Mouse (Mus musculus) CH12.LX (cell line): ENCODE results near the gene Tmem138. TPM values are rescaled to one million over a fixed set of nuclear protein-coding genes. Genes with fewer than 3 reads are reported as not detected.

Experiments used
- DNase-seq: peaks from one replicate; pipeline ENCODE4 v3.0.0-alpha.2; 2013; ENCODE audit errors: extremely low read depth
- H3K27ac ChIP-seq: 2 replicates; pipeline ENCODE4 v1.5.1; 2012; ENCODE audit warnings: low read depth, mild to moderate bottlenecking, control low read depth, moderate library complexity; ENCODE audit not compliant: insufficient read depth
- H3K27me3 ChIP-seq: replicated peaks from 2 replicates; pipeline ENCODE3; 2012; ENCODE audit warnings: inconsistent platforms
- H3K36me3 ChIP-seq, 2 experiments: replicated peaks in 1 of 2; 2 replicates each; pipeline versions ENCODE3 to v1.6.1; 2012; ENCODE audit warnings: inconsistent platforms in 1 of 2, low read length in 1 of 2, mild to moderate bottlenecking in 1 of 2, mixed read lengths in 1 of 2, moderate library complexity in 1 of 2; ENCODE audit not compliant: control insufficient read depth in 1 of 2, insufficient read depth in 1 of 2
- H3K4me1 ChIP-seq, 2 experiments: 2 replicates each; pipeline ENCODE4 v1.6.1; 2012; ENCODE audit warnings: inconsistent platforms in 1 of 2, moderate library complexity in 1 of 2; ENCODE audit not compliant: insufficient read depth in 2 of 2, control insufficient read depth in 1 of 2
- H3K4me2 ChIP-seq: 2 replicates; pipeline ENCODE4 v1.6.1; 2012; ENCODE audit warnings: low read depth, mild to moderate bottlenecking, control low read depth; ENCODE audit not compliant: poor library complexity, insufficient read depth, severe bottlenecking
- H3K4me3 ChIP-seq, 3 experiments: fragments of 150-350 bp in 1 of 3; sonication (generic) in 1 of 3; replicated peaks in 1 of 3; 2 replicates each; pipeline versions ENCODE3 to v1.5.1; 2011 to 2012; ENCODE audit warnings: low read depth in 2 of 3, low read length in 2 of 3, mild to moderate bottlenecking in 2 of 3, moderate library complexity in 2 of 3, control low read depth in 1 of 3, improper control_type of control experiment in 1 of 3, inconsistent platforms in 1 of 3, mixed read lengths in 1 of 3; ENCODE audit not compliant: poor library complexity in 1 of 3
- H3K79me2 ChIP-seq: replicated peaks from 2 replicates; pipeline ENCODE4 v1.6.1; 2012; ENCODE audit warnings: mild to moderate bottlenecking, moderate library complexity; ENCODE audit not compliant: control insufficient read depth, poor library complexity, insufficient read depth, severe bottlenecking; ENCODE audit errors: extremely low read depth
- H3K9ac ChIP-seq: 2 replicates; pipeline ENCODE4 v1.6.1; 2012; ENCODE audit warnings: low read depth, mild to moderate bottlenecking, control low read depth, moderate library complexity; ENCODE audit not compliant: insufficient read depth
- H3K9me3 ChIP-seq: replicated peaks from 2 replicates; pipeline ENCODE3; 2012; ENCODE audit warnings: low read length, inconsistent platforms, mixed read lengths
- E2F4 ChIP-seq: IDR thresholded peaks from 2 replicates; pipeline ENCODE4 v1.6.1; 2011; ENCODE audit warnings: low read depth, low read length, improper control_type of control experiment; ENCODE audit not compliant: insufficient replicate concordance
- ELF1 ChIP-seq: IDR thresholded peaks from 2 replicates; pipeline ENCODE4 v1.6.1; 2014; ENCODE audit warnings: low read depth, mild to moderate bottlenecking, inconsistent platforms, low read length, improper control_type of control experiment
- GABPA ChIP-seq: IDR thresholded peaks from 2 replicates; pipeline ENCODE4 v1.6.1; 2012; ENCODE audit warnings: low read depth, low read length, improper control_type of control experiment, inconsistent platforms; ENCODE audit not compliant: insufficient replicate concordance
- JUND ChIP-seq: conservative IDR thresholded peaks from 2 replicates; pipeline ENCODE4 v1.6.1; 2011; ENCODE audit warnings: low read depth, low read length, improper control_type of control experiment
- KAT2A ChIP-seq: IDR thresholded peaks from 2 replicates; pipeline ENCODE4 v1.6.1; 2012; ENCODE audit warnings: low read length, improper control_type of control experiment, inconsistent platforms; ENCODE audit not compliant: insufficient replicate concordance
- MAFK ChIP-seq: IDR thresholded peaks from 2 replicates; pipeline ENCODE4 v1.6.1; 2011; ENCODE audit warnings: low read length, improper control_type of control experiment; ENCODE audit not compliant: insufficient replicate concordance
- MAX ChIP-seq: IDR thresholded peaks from 2 replicates; pipeline ENCODE4 v1.6.1; 2011; ENCODE audit warnings: low read length, improper control_type of control experiment
- MYC ChIP-seq: IDR thresholded peaks from 2 replicates; pipeline ENCODE4 v1.6.1; 2011; ENCODE audit warnings: low read depth, mild to moderate bottlenecking, improper control_type of control experiment, low read length
- NRF1 ChIP-seq: IDR thresholded peaks from 2 replicates; pipeline ENCODE4 v1.6.1; 2014; ENCODE audit warnings: low read depth, mild to moderate bottlenecking, inconsistent platforms, low read length, improper control_type of control experiment, moderate library complexity
- PAX5 ChIP-seq: IDR thresholded peaks from 2 replicates; pipeline ENCODE4 v1.6.1; 2012; ENCODE audit warnings: low read length, inconsistent platforms, mixed read lengths
- POLR2AphosphoS2 ChIP-seq: IDR thresholded peaks from 2 replicates; pipeline ENCODE4 v1.6.1; 2011; ENCODE audit warnings: low read depth, low read length, improper control_type of control experiment
- RAD21 ChIP-seq: IDR thresholded peaks from 2 replicates; pipeline ENCODE4 v1.6.1; 2011; ENCODE audit warnings: low read depth, mild to moderate bottlenecking, low read length, improper control_type of control experiment, moderate library complexity
- UBTF ChIP-seq: IDR thresholded peaks from 2 replicates; pipeline ENCODE4 v1.6.1; 2012; ENCODE audit warnings: low read depth, mild to moderate bottlenecking, inconsistent platforms, low read length, improper control_type of control experiment, moderate library complexity
- USF1 ChIP-seq: IDR thresholded peaks from 2 replicates; pipeline ENCODE4 v1.6.1; 2014; ENCODE audit warnings: low read depth, mild to moderate bottlenecking, inconsistent platforms, low read length, improper control_type of control experiment
- USF2 ChIP-seq: conservative IDR thresholded peaks from 2 replicates; pipeline ENCODE4 v1.6.1; 2011; ENCODE audit warnings: low read depth, low read length, improper control_type of control experiment
- ZMIZ1 ChIP-seq: IDR thresholded peaks from 2 replicates; pipeline ENCODE4 v1.6.1; 2012; ENCODE audit warnings: low read depth, mild to moderate bottlenecking, inconsistent platforms, low read length, improper control_type of control experiment
- dilution Hi-C: fragments of 300-500 bp; cut with MboI; formaldehyde crosslinking; loops from 2 replicates; pipeline ENCODE4 v1.14.3; 2020; ENCODE audit warnings: low sequenced_read_pairs; ENCODE audit not compliant: extremely low pct_unique_long_range_greater_than_20kb, extremely low pct_ligation_motif_present
- in situ Hi-C: fragments of 300-500 bp; cut with MboI; formaldehyde crosslinking; loops from 3 replicates; pipeline ENCODE4 v1.14.3; 2019; ENCODE audit warnings: low sequenced_read_pairs, low pct_ligation_motif_present, low pct_unique_long_range_greater_than_20kb, mixed read lengths
- polyA plus RNA-seq: library from polyadenylated mRNA; unstranded; fragments of >175 nt; gene quantifications from 2 replicates; pipeline ENCODE4 v1.2.1, GENCODE M21; 2012; ENCODE audit warnings: low read depth; ENCODE audit not compliant: insufficient read length
- total RNA-seq, 2 experiments: library from RNA; depleted of rRNA; stranded (reverse); fragments of 300-350 nt in 1 of 2; fragments of >200 nt in 1 of 2; gene quantifications; 2 replicates each; pipeline ENCODE4 v1.2.3; 2012 to 2014

The Tmem138 gene
- total and polyA plus RNA-seq, 3 experiments = 14.0 to 30.9 (median 14.7) TPM

- Histone ChIP-seq H3K4me2 (no peak overlapping the region), H3K27ac (no peak overlapping the region), H3K4me3 (no peak overlapping the region), H3K27me3 (no peaks in the 10 kb centered on the region), H3K79me2 (peaks cover 4% of the 10 kb centered on the region), H3K9me3 (no peaks in the 10 kb centered on the region), H3K36me3 (peaks cover 0 to 17% of the 10 kb centered on the region in 2 experiments), H3K4me1 (peaks cover 5 to 27% of the 10 kb centered on the region in 2 experiments), H3K9ac (no peak overlapping the region)
- in situ Hi-C loops = no loop called here
- TF ChIP-seq UBTF = no peak
- TF ChIP-seq MAFK = no peak
- no peak for TF ChIP-seq GABPA
- TF ChIP-seq RAD21 = no peak
- no peak for TF ChIP-seq ELF1
- TF ChIP-seq MYC = no peak
- no peak for TF ChIP-seq ZMIZ1
- TF ChIP-seq POLR2AphosphoS2 = no peak
- no peak for TF ChIP-seq KAT2A
- dilution Hi-C loops = no loop called here
- DNase-seq = no peak
Observed at GRCm38 (mm10) chr19:10557430-10557829, 19.7 kb downstream of the Tmem138 start.

- in situ Hi-C loops (no loop called here), dilution Hi-C loops (no loop called here)
- no peak for DNase-seq
- Histone ChIP-seq H3K4me3 (no peak overlapping the region), H3K27ac (no peak overlapping the region), H3K9me3 (no peaks in the 10 kb centered on the region), H3K27me3 (no peaks in the 10 kb centered on the region), H3K9ac (no peak overlapping the region), H3K79me2 (peaks cover 4% of the 10 kb centered on the region), H3K4me2 (no peak overlapping the region), H3K36me3 (peaks cover 0 to 20% of the 10 kb centered on the region in 2 experiments), H3K4me1 (peaks cover 5 to 27% of the 10 kb centered on the region in 2 experiments)
- TF ChIP-seq JUND (no peak), E2F4 (no peak), POLR2AphosphoS2 (no peak), USF1 (no peak), ELF1 (no peak), NRF1 (no peak), USF2 (no peak), RAD21 (no peak), KAT2A (no peak), PAX5 (no peak), MAX (no peak)
Observed at GRCm38 (mm10) chr19:10557001-10557400, 20.2 kb downstream of the Tmem138 start.
